Mouse (Mus musculus): ENCODE results near the gene Sema6d.

- TF ChIP-seq CTCF (IDR thresholded peaks at IDR 0.05; ENCODE audit: low read depth) (no peak), EP300 (IDR thresholded peaks at IDR 0.05; ENCODE audit: low read depth) (no peak)
Measured at GRCm38 (mm10) chr2:124403981-124404380, 314.2 kb downstream of the Sema6d start.

Measured in liver, postnatal 0 days (tissue).